Mouse (Mus musculus) layer of hippocampus, postnatal 25 days (tissue): Measurements from ENCODE around the gene Dlg2. TPM values are rescaled to one million over a fixed set of nuclear protein-coding genes. Genes with fewer than 3 reads are reported as not detected.

Source experiments
- DNase-seq, 2 experiments: peaks; one replicate each; pipeline ENCODE4 v3.0.0; 2022; ENCODE audit warnings: mixed read lengths in 2 of 2, low spot score in 1 of 2; ENCODE audit errors: extremely low spot score in 1 of 2
- total RNA-seq, 2 experiments: library from RNA; stranded (reverse); gene quantifications; 2 replicates each; pipeline ENCODE4 v1.2.3; 2021

Dlg2 gene
- total RNA-seq, 2 experiments from 2014 or later: 264 to 282 TPM

- no peak for DNase-seq
Observed at GRCm38 (mm10) chr7:92003769-92004455, 1527.4 kb downstream of the Dlg2 start.

GRCm38 (mm10) chr7:92005681-92006425 is 1529.4 kb downstream of the Dlg2 start:
- DNase-seq: no peak

DNA sequence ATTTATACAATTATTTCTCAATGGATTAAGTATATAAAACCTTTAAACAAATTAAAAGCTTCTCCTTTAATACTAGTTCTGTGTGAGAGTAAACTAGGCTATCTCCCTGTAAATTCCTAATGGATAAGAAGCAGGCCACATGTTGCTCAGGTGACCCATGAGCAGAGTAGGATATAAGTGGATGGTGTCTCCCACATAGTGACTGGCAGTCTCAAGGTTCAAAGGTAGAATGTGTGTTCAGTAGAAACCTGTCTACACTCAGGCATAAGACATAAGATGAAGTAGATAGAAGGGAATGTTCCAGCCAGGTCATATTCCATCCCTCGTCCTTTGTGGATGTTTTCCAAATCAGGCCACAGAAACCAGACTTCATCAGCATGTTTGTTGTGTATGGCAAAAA is 1532.2 kb downstream of the Dlg2 start:
- DNase-seq: no peak

DNA sequence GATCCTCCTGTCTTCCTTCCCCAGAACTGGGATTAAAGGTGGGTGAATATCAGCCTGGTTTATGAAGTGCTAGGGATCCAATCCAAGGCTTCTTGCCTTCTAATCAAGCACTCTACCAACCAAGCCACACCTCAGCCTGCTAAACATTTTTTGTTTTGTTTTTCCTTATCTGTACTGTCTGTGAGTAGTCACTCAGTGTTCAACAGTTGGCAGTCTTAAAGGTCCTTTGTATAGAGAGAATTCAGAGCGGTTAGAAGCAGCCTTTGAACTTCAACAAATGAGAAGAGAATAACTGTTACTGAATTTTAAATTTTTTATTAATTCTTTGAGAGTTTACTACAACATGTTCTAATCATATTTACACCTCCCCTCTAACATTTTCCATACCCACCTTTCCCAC is 1548.5 kb downstream of the Dlg2 start:
- no peak for DNase-seq

DNA sequence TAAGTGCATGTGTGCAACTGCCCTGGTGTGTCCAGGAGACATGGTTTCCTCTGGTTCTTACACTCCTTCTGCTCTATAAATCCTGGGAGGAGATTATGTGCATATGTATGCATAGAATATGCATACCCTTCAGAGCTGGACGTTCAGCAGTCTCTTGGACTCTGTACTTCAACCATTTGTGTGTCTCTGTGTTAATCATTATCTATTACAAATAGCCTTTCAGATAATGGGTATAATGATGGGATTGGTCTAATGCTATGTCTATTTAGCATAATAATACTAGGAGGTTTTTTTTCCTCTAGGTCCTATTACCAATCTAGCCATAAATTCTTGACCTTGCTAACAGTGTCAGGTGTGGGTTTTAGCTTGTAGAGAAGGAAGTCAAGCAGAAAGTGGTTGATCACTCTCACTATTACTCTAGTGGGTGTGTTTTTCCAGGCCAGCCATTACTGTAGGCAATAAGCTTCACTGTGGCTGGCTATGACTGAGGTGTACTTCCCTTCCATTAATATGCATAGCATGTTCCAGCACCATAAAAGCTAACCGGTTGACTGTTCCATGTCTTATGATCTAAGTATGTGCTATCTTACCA is 1549.1 kb downstream of the Dlg2 start:
- no peak for DNase-seq

DNA sequence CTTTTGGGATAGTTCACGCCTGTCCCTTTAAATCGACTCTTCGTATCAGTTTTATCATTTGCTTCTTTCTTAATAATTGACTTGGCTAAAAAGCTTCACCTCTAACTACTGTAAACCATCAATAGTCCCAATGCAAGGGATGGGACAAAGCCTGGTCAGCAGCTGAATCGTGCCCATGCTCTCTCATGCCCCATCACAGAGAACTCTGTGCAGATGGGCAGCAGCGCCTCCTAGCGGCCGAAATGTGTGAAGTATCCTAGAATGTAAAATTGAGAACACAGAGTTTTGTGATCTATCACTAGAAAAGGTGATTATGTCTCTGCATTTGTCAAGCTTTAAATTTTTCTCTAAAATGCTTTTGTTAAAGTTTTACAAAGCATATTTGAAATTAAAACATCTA is 1550.6 kb downstream of the Dlg2 start:
- DNase-seq: peak; percentile 41 to 87

- DNase-seq: no peak
Observed at GRCm38 (mm10) chr7:92034256-92034655, 1557.8 kb downstream of the Dlg2 start.

- DNase-seq: no peak
Observed at GRCm38 (mm10) chr7:92040187-92040586, 1563.7 kb downstream of the Dlg2 start.

- DNase-seq: no peak
Observed at GRCm38 (mm10) chr7:92040785-92041411, 1564.4 kb downstream of the Dlg2 start.

DNA sequence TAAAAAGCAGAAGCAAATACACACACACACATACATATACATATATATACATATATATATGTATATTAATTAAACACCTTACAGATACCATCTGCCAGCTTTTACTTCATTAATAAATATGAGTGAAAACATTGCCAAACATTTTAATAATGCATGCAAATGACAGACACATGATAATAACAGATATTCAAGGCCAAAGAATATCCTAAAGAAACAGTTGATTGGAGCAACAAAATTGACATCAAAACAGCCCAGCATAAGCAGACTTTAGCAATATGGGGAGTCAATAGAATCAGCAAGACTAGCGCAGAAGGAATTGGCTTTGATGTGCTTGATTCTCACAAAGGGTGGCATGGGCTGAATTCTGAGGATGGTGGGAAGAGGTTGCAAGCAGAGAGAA is 1568.5 kb downstream of the Dlg2 start:
- DNase-seq: no peak

DNA sequence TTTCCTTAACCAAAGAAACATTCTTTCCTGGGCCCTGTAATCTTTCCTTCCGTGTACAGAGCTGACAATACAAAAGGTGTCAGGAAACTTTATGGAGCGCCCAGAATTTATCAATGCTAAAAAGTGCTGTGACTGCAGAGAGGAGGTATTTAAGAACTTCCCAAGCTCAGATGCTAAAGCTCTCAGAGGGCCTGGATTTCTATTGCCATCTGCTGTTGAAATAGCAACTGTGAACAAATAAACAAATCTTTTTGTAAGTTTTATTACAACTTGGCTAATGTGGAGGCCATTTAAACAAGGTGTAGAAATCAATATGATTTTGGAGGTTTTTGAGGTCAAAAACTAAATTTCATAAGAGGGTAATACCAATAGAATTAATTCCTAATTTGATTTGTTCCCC is 1570.8 kb downstream of the Dlg2 start:
- DNase-seq: no peak

DNA sequence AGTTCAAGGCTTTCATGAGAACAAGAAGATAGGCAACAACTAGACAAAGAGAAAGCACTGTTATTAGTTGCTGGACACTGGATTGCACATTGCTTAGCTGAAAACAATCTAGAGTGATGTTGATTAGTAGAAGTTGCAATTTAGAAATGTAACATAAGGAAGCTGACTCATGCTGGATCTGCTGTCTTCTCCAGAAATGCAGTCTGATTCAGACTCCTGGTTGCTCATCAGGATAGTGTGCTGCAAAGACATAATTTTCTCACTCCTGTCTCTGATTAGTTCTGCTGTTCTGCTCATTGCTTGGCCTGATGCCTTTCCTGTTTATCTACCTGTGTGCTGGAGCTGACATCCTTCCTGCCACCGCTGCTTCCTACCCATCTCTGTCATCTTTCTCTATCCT is 1572.4 kb downstream of the Dlg2 start:
- no peak for DNase-seq

GRCm38 (mm10) chr7:92066851-92067250 is 1590.4 kb downstream of the Dlg2 start:
- DNase-seq: no peak

GRCm38 (mm10) chr7:92087429-92087828 is 1611.0 kb downstream of the Dlg2 start:
- DNase-seq: no peak

GRCm38 (mm10) chr7:92093860-92094259 is 1617.4 kb downstream of the Dlg2 start:
- peak in 1 of 2 experiments; percentile 64 for DNase-seq

- no peak for DNase-seq
Observed at GRCm38 (mm10) chr7:92095198-92095597, 1618.7 kb downstream of the Dlg2 start.

DNA sequence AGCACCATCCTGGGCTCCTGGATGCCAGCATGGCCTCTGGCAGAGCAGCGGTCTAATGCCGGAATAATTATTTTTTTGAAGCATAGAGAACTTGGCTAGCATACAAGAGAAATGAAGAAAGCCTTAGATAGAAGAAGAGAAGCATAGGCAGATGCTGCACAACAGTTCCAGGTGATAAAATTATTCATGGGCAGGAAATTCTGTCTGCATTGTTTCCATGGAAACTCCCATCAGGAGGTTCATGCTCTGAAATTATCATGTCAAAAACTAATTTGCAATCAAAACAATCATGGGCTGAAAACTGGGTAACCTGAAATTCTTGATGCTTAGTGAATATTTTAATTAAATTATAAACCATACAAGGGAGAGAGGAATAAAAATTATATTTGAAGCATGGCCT is 1624.4 kb downstream of the Dlg2 start:
- DNase-seq: no peak

GRCm38 (mm10) chr7:92102892-92103543 is 1626.5 kb downstream of the Dlg2 start:
- peak in 1 of 2 experiments; percentile 59 for DNase-seq

- no peak for DNase-seq
Observed at GRCm38 (mm10) chr7:92105477-92105876, 1629.0 kb downstream of the Dlg2 start.

DNA sequence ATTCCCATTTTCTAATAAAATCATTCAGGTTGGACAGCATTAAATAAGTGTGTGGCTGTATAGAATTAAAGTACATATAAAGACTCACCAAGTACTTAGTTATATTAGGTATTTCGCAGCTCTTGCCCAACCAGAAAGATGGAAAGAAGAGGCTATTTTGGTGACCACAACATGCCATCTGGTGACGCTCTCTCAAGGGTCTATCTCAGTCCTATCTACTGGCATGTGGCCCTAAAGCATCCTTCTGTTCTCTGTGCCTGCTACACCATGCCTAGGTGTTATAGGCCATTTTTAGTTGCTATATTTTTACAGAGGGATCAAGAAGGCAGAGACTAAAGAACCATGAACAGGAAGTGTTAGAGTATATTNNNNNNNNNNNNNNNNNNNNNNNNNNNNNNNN is 1629.5 kb downstream of the Dlg2 start:
- no peak for DNase-seq

DNA sequence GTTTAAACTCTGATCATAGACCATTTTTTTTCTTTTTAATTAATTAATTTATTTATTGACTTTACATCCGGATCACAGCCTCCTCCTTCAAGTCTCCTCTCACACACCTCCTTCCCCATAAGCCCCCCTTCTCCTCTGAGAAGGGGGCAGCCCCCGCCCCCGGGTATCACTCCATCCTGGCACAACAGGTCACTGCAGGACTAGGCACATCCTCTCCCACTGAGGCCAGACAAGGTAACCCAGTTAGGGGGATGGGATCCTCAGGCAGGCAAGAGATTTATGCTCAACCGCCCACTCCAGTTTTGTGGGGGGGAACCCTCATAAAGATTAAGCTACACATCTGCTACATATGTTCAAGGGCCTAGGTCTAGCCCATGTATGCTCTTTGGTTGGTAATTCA is 1636.6 kb downstream of the Dlg2 start:
- no peak for DNase-seq
